ENCODE assay signal across 16 mouse cellular contexts in genomic region chr13:18038814-18039213, GRCm38 (mm10).
"Had no signal": no experiment of that assay in that cellular context is flagged by ENCODE, and none has a peak within 500 bp of the region (broad histone marks: within the 10 kb centered on the region; RNA-seq: fewer than 3 reads in every experiment).

No protein-coding gene starts in this region.

- H3K27ac ChIP-seq: hindbrain, embryonic 15.5 days; kidney, postnatal 0 days; limb, embryonic 12.5 days; liver, embryonic 13.5 days; midbrain, embryonic 10.5 days; neural tube, embryonic 13.5 days; stomach, embryonic 15.5 days had no signal

- H3K36me3 ChIP-seq: hindbrain, embryonic 15.5 days; limb, embryonic 12.5 days; liver, embryonic 13.5 days; midbrain, embryonic 10.5 days; neural tube, embryonic 13.5 days; stomach, embryonic 15.5 days had no signal

- DNase-seq: kidney, adult 11 months; kidney, adult 9 months; layer of hippocampus, adult 9-11 months; layer of hippocampus, postnatal 36 days; liver; liver, embryonic 13.5 days; liver, postnatal 0 days; thymus, postnatal 36 days had no signal

- H3K27me3 ChIP-seq: hindbrain, embryonic 15.5 days; limb, embryonic 12.5 days; liver, embryonic 13.5 days; neural tube, embryonic 13.5 days; stomach, embryonic 15.5 days had no signal

- H3K4me3 ChIP-seq: hindbrain, embryonic 15.5 days; limb, embryonic 12.5 days; liver, embryonic 13.5 days; midbrain, embryonic 10.5 days; neural tube, embryonic 13.5 days; stomach, embryonic 15.5 days had no signal

- H3K4me1 ChIP-seq: hindbrain, embryonic 15.5 days; limb, embryonic 12.5 days; liver, embryonic 13.5 days; midbrain, embryonic 10.5 days; neural tube, embryonic 13.5 days; stomach, embryonic 15.5 days had no signal

- ATAC-seq: inflammation-experienced regulatory T-cells, adult 6 months; liver, postnatal 0 days; midbrain, embryonic 16.5 days had no signal

- H3K9ac ChIP-seq: hindbrain, embryonic 15.5 days; limb, embryonic 12.5 days; liver, embryonic 13.5 days; liver, postnatal 0 days; neural tube, embryonic 13.5 days; stomach, embryonic 15.5 days had no signal

- H3K4me2 ChIP-seq: hindbrain, embryonic 15.5 days; limb, embryonic 12.5 days; liver, embryonic 13.5 days; neural tube, embryonic 13.5 days; stomach, embryonic 15.5 days had no signal

- H3K9me3 ChIP-seq: hindbrain, embryonic 15.5 days; limb, embryonic 12.5 days; liver, embryonic 13.5 days; midbrain, embryonic 10.5 days; neural tube, embryonic 13.5 days; stomach, embryonic 15.5 days had no signal
